Mouse (Mus musculus) ES-E14 (cell line): ENCODE measurements at regions not wholly inside any gene's neighbourhood (a gene's known extent, or its start where the extent isn't known, plus 50 kb on each side); places are given as distances from the start of the nearest gene placed in this dataset.

Experiments
- DNase-seq: peaks from one replicate; pipeline ENCODE4 v3.0.0-alpha.2; 2013; ENCODE audit warnings: low read depth, low spot score
- H3K27ac ChIP-seq: 2 replicates; pipeline ENCODE4 v1.5.1; 2012; ENCODE audit warnings: low read depth, mild to moderate bottlenecking, low read length, moderate library complexity, mixed read lengths; ENCODE audit not compliant: poor library complexity, insufficient read depth, severe bottlenecking
- H3K36me3 ChIP-seq: 2 replicates; pipeline ENCODE4 v1.6.1; 2012; ENCODE audit warnings: mild to moderate bottlenecking, low read length, moderate library complexity, mixed read lengths; ENCODE audit not compliant: control insufficient read depth, poor library complexity, insufficient read depth, severe bottlenecking
- H3K4me1 ChIP-seq, 2 experiments: fragments of 150-350 bp in 1 of 2; sonication (generic) in 1 of 2; 2 replicates each; pipeline ENCODE4 v1.6.1; 2012; ENCODE audit warnings: low read length in 2 of 2, mild to moderate bottlenecking in 1 of 2, mixed read lengths in 1 of 2; ENCODE audit not compliant: control insufficient read depth in 2 of 2, insufficient read depth in 2 of 2, poor library complexity in 1 of 2
- H3K4me3 ChIP-seq, 2 experiments: fragments of 150-350 bp in 1 of 2; sonication (generic) in 1 of 2; 2 replicates each; pipeline ENCODE4 v1.5.1; 2012; ENCODE audit warnings: low read length in 2 of 2, low read depth in 1 of 2, mild to moderate bottlenecking in 1 of 2, mixed read lengths in 1 of 2; ENCODE audit not compliant: insufficient read depth in 1 of 2, poor library complexity in 1 of 2, severe bottlenecking in 1 of 2
- H3K9ac ChIP-seq: 2 replicates; pipeline ENCODE4 v1.6.1; 2012; ENCODE audit warnings: low read depth, mild to moderate bottlenecking, low read length, mixed read lengths; ENCODE audit not compliant: poor library complexity, insufficient read depth, severe bottlenecking
- H3K9me3 ChIP-seq: fragments of 150-350 bp; sonication (generic); 2 replicates; pipeline ENCODE4 v1.6.1; 2012; ENCODE audit warnings: low read depth, mild to moderate bottlenecking, low read length; ENCODE audit not compliant: control insufficient read depth, insufficient read depth
- CHD2 ChIP-seq: IDR thresholded peaks from 2 replicates; pipeline ENCODE4 v1.6.1; 2014; ENCODE audit warnings: mild to moderate bottlenecking, low read depth, low read length, inconsistent platforms
- HCFC1 ChIP-seq: IDR thresholded peaks from 2 replicates; pipeline ENCODE4 v1.6.1; 2012; ENCODE audit warnings: low read length, inconsistent platforms, borderline replicate concordance; ENCODE audit not compliant: insufficient read depth
- MAFK ChIP-seq: IDR thresholded peaks from 2 replicates; pipeline ENCODE4 v1.6.1; 2014; ENCODE audit warnings: mild to moderate bottlenecking, low read depth, low read length, inconsistent platforms; ENCODE audit not compliant: insufficient read depth
- ZC3H11A ChIP-seq: IDR thresholded peaks from 2 replicates; pipeline ENCODE4 v1.6.1; 2012; ENCODE audit warnings: low read depth, mild to moderate bottlenecking, inconsistent platforms, low read length, borderline replicate concordance
- ZNF384 ChIP-seq: IDR thresholded peaks from 2 replicates; pipeline ENCODE4 v1.6.1; 2012; ENCODE audit warnings: low read depth, low read length, inconsistent platforms
- in situ Hi-C, 2 experiments: fragments of 600-800 bp; cut with MboI; formaldehyde crosslinking; loops; one replicate each; pipeline ENCODE4 v1.15.1; 2025; ENCODE audit warnings: low sequenced_read_pairs in 2 of 2, inconsistent platforms in 1 of 2; ENCODE audit not compliant: unreplicated experiment in 2 of 2

GRCm38 (mm10) chr17:47123576-47123975 is 113.2 kb upstream of the Ubr2 start:
- in situ Hi-C loops = no loop called here
- no peak for TF ChIP-seq CHD2
- TF ChIP-seq ZC3H11A = no peak
- TF ChIP-seq HCFC1 = no peak
- no peak for TF ChIP-seq MAFK
- no peak for TF ChIP-seq ZNF384
- H3K4me3 ChIP-seq = no peak overlapping the region
- DNase-seq = no peak
- no peak overlapping the region for H3K9ac ChIP-seq
- H3K36me3 ChIP-seq = no peaks in the 10 kb centered on the region
- H3K9me3 ChIP-seq = no peaks in the 10 kb centered on the region
- H3K27ac ChIP-seq = no peak overlapping the region
- peaks cover 0 to 9% of the 10 kb centered on the region in 2 experiments; a peak in 1 of 4 replicates for H3K4me1 ChIP-seq

GRCm38 (mm10) chr17:47122221-47122620 is 111.9 kb upstream of the Ubr2 start:
- no peaks in the 10 kb centered on the region for H3K36me3 ChIP-seq
- H3K4me1 ChIP-seq = peaks cover 0 to 7% of the 10 kb centered on the region in 2 experiments; a peak in 1 of 4 replicates
- H3K27ac ChIP-seq = no peak overlapping the region
- DNase-seq = no peak
- TF ChIP-seq HCFC1 = no peak
- TF ChIP-seq MAFK = no peak
- no peak for TF ChIP-seq CHD2
- no peaks in the 10 kb centered on the region for H3K9me3 ChIP-seq
- H3K9ac ChIP-seq = no peak overlapping the region
- no peak overlapping the region for H3K4me3 ChIP-seq
- in situ Hi-C loops = no loop called here

- no peak overlapping the region for H3K4me3 ChIP-seq
- TF ChIP-seq MAFK (peak; percentile 93), ZC3H11A (no peak)
- no peaks in the 10 kb centered on the region for H3K36me3 ChIP-seq
- peaks cover 1 to 6% of the 10 kb centered on the region in 2 experiments; a peak in 1 of 4 replicates for H3K4me1 ChIP-seq
- in situ Hi-C loops = no loop called here
- no peaks in the 10 kb centered on the region for H3K9me3 ChIP-seq
- H3K27ac ChIP-seq = no peak overlapping the region
- H3K9ac ChIP-seq = no peak overlapping the region
- no peak for DNase-seq
These were observed 107.7 kb upstream of the Ubr2 start for GRCm38 (mm10) chr17:47118010-47118409.

DNA sequence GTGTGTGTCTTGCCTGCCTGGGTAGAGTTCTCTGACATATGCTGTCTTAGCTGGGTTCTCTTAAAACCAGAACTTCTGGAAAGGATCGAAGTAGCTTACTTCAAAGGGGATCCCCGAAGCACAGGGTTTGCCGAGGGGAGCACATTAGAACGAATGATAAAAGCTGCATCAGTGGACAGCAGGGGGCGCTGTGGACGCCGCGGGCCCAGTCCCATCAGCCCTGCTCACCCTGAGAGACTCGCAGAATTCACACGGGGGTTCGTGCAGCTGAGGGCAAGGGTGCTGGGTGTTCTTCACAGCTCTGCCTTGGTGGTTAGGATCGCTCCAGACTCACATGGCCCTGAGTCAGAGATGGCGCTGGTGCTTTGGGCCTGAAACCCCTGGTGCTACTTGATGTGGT is 105.4 kb upstream of the Ubr2 start:
- H3K4me3 ChIP-seq = 0 out of 4 replicates have a peak overlapping the region, but pooled peaks of 1 of the 2 experiments have one; percentile 23
- peaks cover 1 to 3% of the 10 kb centered on the region in 2 experiments; a peak in 1 of 4 replicates for H3K4me1 ChIP-seq
- H3K27ac ChIP-seq = no peak overlapping the region
- TF ChIP-seq HCFC1 = no peak
- no peak for TF ChIP-seq ZNF384
- no peak for TF ChIP-seq MAFK
- TF ChIP-seq CHD2 = no peak
- no peak for TF ChIP-seq ZC3H11A
- H3K9ac ChIP-seq = peak overlapping the region; percentile 41; the same call in 1 of the 2 replicates
- peak; percentile 69 for DNase-seq
- no peaks in the 10 kb centered on the region for H3K36me3 ChIP-seq
- in situ Hi-C loops = no loop called here
- no peaks in the 10 kb centered on the region for H3K9me3 ChIP-seq

GRCm38 (mm10) chr17:47115141-47115540 is 104.8 kb upstream of the Ubr2 start:
- in situ Hi-C loops = no loop called here
- H3K9ac ChIP-seq = no peak overlapping the region

More at GRCm38 (mm10) chr17:47115141-47115540, 104.8 kb upstream of the Ubr2 start:
- TF ChIP-seq MAFK = no peak
- TF ChIP-seq HCFC1 = no peak
- TF ChIP-seq CHD2 = no peak
- TF ChIP-seq ZC3H11A = no peak
- no peak for DNase-seq
- Histone ChIP-seq H3K9me3 (no peaks in the 10 kb centered on the region), H3K27ac (no peak overlapping the region), H3K4me3 (no peak overlapping the region), H3K36me3 (no peaks in the 10 kb centered on the region), H3K4me1 (peaks cover 1 to 3% of the 10 kb centered on the region in 2 experiments; a peak in 1 of 4 replicates)
